Mouse (Mus musculus) midbrain, postnatal 0 days (tissue): ENCODE measurements at regions not wholly inside any gene's neighbourhood (a gene's known extent, or its start where the extent isn't known, plus 50 kb on each side); places are given as distances from the start of the nearest gene placed in this dataset.

Experiments used
- ATAC-seq: fragments of 200-750 bp; cut with Nextera tagmentation; 2 replicates; pipeline ENCODE4 v1.8.0; 2017; ENCODE audit warnings: moderate number of reproducible peaks, mild to moderate bottlenecking, moderate TSS enrichment, moderate library complexity; ENCODE audit not compliant: low FRiP score
- DNase-seq: peaks from one replicate; pipeline ENCODE4 v3.0.0-alpha.2; 2015; ENCODE audit warnings: low spot score
- H3K27ac ChIP-seq: fragments of 300-500 bp; sonication (generic); 2 replicates; pipeline ENCODE4 v1.5.1; 2014; ENCODE audit warnings: low read depth, mild to moderate bottlenecking, low read length, mixed read lengths
- H3K27me3 ChIP-seq: fragments of 300-500 bp; sonication (generic); 2 replicates; pipeline ENCODE4 v1.6.1; 2014; ENCODE audit warnings: low read length, control low read depth, mixed read lengths; ENCODE audit not compliant: insufficient read depth
- H3K36me3 ChIP-seq: fragments of 300-500 bp; sonication (generic); 2 replicates; pipeline ENCODE4 v1.6.1; 2014; ENCODE audit warnings: low read length, control low read depth, mixed read lengths; ENCODE audit not compliant: insufficient read depth
- H3K4me1 ChIP-seq: fragments of 300-500 bp; sonication (generic); 2 replicates; pipeline ENCODE4 v1.6.1; 2014; ENCODE audit warnings: mild to moderate bottlenecking, control low read depth, antibody characterized with exemption, low read length, mixed read lengths; ENCODE audit not compliant: insufficient read depth
- H3K4me2 ChIP-seq: fragments of 300-500 bp; sonication (generic); 2 replicates; pipeline ENCODE4 v1.6.1; 2014; ENCODE audit warnings: low read depth, mild to moderate bottlenecking, low read length, mixed read lengths; ENCODE audit not compliant: poor library complexity, severe bottlenecking
- H3K4me3 ChIP-seq: fragments of 300-500 bp; sonication (generic); 2 replicates; pipeline ENCODE4 v1.5.1; 2014; ENCODE audit warnings: low read depth, mild to moderate bottlenecking, low read length, moderate library complexity
- H3K9ac ChIP-seq: fragments of 300-500 bp; sonication (generic); replicated peaks from 2 replicates; pipeline ENCODE4 v1.6.1; 2014; ENCODE audit warnings: mild to moderate bottlenecking, low read length, moderate library complexity, mixed read lengths; ENCODE audit not compliant: poor library complexity, severe bottlenecking
- H3K9me3 ChIP-seq: fragments of 300-500 bp; sonication (generic); 2 replicates; pipeline ENCODE4 v1.6.1; 2016; ENCODE audit warnings: low read length, control low read depth
- CTCF ChIP-seq: IDR thresholded peaks from 2 replicates; pipeline ENCODE4 v1.5.1; 2016; ENCODE audit warnings: antibody characterized with exemption, mild to moderate bottlenecking
- WGBS: fragments of 180-500 bp; shearing (Covaris S2); extraction: QIAGEN DNeasy Blood & Tissue Kit; methylation state at CpG from one replicate; pipeline ENCODE4 v1.1.7; 2014; 5-methylcytosine and 5-hydroxymethylcytosine counted together

DNA sequence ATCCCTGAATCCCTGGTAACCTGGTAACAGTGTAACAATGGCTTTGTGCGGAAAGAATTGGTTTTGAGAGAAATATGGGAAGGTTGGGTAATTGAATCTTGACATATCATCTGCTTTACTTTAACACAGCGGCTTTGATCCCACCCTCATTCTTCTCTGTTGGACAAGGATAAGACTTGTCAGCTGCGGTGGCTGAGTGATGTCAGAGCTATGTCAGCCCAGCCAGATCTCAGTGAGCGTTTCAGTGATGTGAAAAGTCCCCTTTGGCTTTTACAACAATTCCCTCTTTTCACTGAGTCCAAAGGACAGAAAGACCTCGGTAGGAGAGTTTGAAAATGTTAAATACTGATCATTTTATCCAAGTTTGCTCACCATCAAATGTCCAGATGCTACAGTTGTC lies 546.1 kb downstream of the Gm19410 start:
- 54% methylated on average over 5 of the region's 5 CpGs for WGBS
- Histone ChIP-seq H3K27me3 (no peaks in the 10 kb centered on the region), H3K4me3 (no peak overlapping the region), H3K4me1 (no peaks in the 10 kb centered on the region; the same call in 1 of the 2 replicates), H3K27ac (no peak overlapping the region), H3K9me3 (no peaks in the 10 kb centered on the region), H3K9ac (no peak overlapping the region), H3K4me2 (no peak overlapping the region), H3K36me3 (no peaks in the 10 kb centered on the region)
- ATAC-seq (no peak), DNase-seq (no peak)
- TF ChIP-seq CTCF, result no peak

DNA sequence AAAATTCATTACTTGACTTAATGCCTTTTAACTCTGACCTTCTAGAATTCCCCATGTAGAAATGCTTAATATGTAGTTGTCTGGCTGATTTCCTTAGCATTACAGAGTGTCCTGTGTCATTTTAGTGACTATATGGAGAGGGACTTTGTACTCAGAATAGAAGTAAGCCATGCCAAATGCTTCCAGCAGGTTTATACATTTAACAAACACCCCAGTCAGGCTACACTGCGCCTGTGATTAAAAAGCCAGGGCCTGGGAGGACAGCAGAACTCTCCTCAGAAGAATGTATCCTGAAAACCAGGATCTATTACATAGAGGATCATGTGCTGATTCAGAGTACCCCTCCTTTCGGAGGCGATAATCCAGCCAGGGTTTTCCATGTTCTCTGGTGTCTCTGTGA lies 547.4 kb downstream of the Gm19410 start:
- Histone ChIP-seq H3K36me3 (no peaks in the 10 kb centered on the region), H3K4me2 (no peak overlapping the region), H3K9me3 (no peaks in the 10 kb centered on the region), H3K4me3 (no peak overlapping the region), H3K4me1 (no peaks in the 10 kb centered on the region), H3K9ac (no peak overlapping the region), H3K27me3 (no peaks in the 10 kb centered on the region), H3K27ac (no peak overlapping the region)
- DNase-seq (no peak), ATAC-seq (no peak)
- WGBS, result 87% methylated on average over 3 of the region's 3 CpGs
- TF ChIP-seq CTCF, result no peak

DNA sequence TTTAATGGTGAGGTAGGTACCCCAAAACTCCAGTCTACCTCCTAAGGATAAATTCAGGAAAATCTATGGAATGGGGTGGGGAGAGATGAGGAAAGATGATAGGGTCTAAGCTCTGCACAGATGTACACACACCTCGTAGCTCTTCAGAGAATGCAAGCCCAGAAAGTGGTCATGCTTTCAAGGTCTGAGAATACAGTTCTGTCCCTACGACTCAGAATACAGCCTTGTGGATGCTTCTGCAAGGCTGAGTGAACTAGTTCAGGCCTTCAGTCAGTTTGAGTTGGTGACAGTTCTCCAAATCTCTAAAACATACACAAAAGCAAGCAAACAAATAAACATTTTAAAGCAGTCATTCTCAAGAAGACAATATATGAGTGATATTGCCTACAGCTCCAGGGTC lies 552.8 kb downstream of the Gm19410 start:
- H3K4me3 ChIP-seq, result no peak overlapping the region
- no peak for TF ChIP-seq CTCF
- 93% methylated on average over 2 of the region's 2 CpGs for WGBS
- H3K9me3 ChIP-seq, result no peaks in the 10 kb centered on the region
- no peak overlapping the region for H3K4me2 ChIP-seq
- H3K27me3 ChIP-seq, result no peaks in the 10 kb centered on the region
- no peaks in the 10 kb centered on the region for H3K36me3 ChIP-seq
- ATAC-seq, result no peak
- no peaks in the 10 kb centered on the region for H3K4me1 ChIP-seq
- no peak for DNase-seq
- H3K9ac ChIP-seq, result no peak overlapping the region
- no peak overlapping the region for H3K27ac ChIP-seq

DNA sequence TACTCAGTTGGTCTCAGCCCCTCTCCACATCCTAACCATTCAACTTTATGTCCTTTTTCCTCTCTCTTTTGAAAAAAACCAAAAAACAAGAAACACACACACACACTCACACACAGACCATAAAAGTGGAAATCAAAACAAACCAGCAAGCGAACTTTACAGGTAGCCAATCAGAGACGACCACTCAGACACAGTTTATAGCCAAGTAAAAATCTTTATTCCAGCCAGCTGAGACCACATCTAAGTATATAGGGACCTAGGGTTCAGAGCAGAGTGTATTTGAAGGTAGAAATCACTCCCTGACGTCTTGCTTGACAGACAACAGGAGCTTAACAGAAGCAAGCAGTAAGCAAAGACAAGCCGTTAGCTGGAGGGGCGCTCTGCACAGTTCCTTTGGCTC lies 553.3 kb downstream of the Gm19410 start:
- ATAC-seq (no peak), DNase-seq (no peak)
- Histone ChIP-seq H3K4me1 (no peaks in the 10 kb centered on the region), H3K27ac (no peak overlapping the region), H3K4me3 (no peak overlapping the region), H3K4me2 (no peak overlapping the region), H3K9me3 (no peaks in the 10 kb centered on the region), H3K36me3 (no peaks in the 10 kb centered on the region), H3K27me3 (no peaks in the 10 kb centered on the region), H3K9ac (no peak overlapping the region)
- no peak for TF ChIP-seq CTCF
- WGBS, result 77% methylated on average over 5 of the region's 5 CpGs

- 74% methylated on average over 7 of the region's 7 CpGs for WGBS
- TF ChIP-seq CTCF, result no peak
- no peaks in the 10 kb centered on the region for H3K9me3 ChIP-seq
Observed at GRCm38 (mm10) chr8:36319314-36319959, 553.8 kb downstream of the Gm19410 start.

GRCm38 (mm10) chr8:36322125-36322524 lies 556.5 kb downstream of the Gm19410 start:
- ATAC-seq (no peak), DNase-seq (no peak)
- H3K36me3 ChIP-seq, result no peaks in the 10 kb centered on the region
- no peak overlapping the region for H3K4me2 ChIP-seq
- no peaks in the 10 kb centered on the region for H3K9me3 ChIP-seq
- H3K4me1 ChIP-seq, result no peaks in the 10 kb centered on the region
- H3K4me3 ChIP-seq, result no peak overlapping the region
- WGBS, result 85% methylated on average over 8 of the region's 8 CpGs
- TF ChIP-seq CTCF, result no peak
- H3K27me3 ChIP-seq, result no peaks in the 10 kb centered on the region
- H3K9ac ChIP-seq, result no peak overlapping the region
- H3K27ac ChIP-seq, result no peak overlapping the region

More at GRCm38 (mm10) chr8:36319314-36319959, 553.8 kb downstream of the Gm19410 start:
- Histone ChIP-seq H3K4me3 (no peak overlapping the region), H3K27me3 (no peaks in the 10 kb centered on the region), H3K4me2 (no peak overlapping the region), H3K27ac (no peak overlapping the region), H3K4me1 (no peaks in the 10 kb centered on the region), H3K9ac (no peak overlapping the region), H3K36me3 (no peaks in the 10 kb centered on the region)
- DNase-seq (no peak), ATAC-seq (no peak)
